Mouse (Mus musculus): ENCODE results near the gene Kcnk4. TPM values are rescaled to one million over a fixed set of nuclear protein-coding genes. Genes with fewer than 3 reads are reported as not detected.

The Kcnk4 gene
- polyA plus RNA-seq, 1 experiment, result 0.12 TPM

DNA sequence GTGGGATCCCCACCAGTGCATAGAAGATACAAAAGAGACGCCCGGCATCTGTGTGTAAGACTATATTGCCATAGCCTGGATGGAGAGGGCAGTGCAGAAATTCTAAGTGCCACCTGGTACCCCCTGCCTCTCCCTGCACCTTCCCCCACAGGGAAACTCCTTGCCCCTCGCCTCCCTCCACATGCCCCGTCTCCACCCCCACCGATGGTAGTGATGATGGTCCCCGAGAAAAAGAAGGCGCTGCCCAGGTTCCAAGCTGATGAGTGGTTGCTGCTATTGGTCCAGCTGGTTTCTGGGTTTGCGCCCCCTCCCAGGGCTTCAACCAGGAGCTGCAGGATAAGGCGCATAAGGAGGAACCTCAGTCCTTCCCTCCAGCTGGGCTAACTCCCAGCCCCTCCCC lies 6.2 kb downstream of the Kcnk4 start:
- TF ChIP-seq POLR2A (IDR thresholded peaks at IDR 0.05; ENCODE audit: insufficient read length, low read depth) (no peak), MAX (IDR thresholded peaks at IDR 0.05; ENCODE audit: low read depth) (no peak), MYOG (IDR thresholded peaks at IDR 0.05; ENCODE audit: control insufficient read depth in 1 of 3, insufficient read depth in 1 of 3, insufficient read length in 2 of 3, low read depth in 2 of 3) (no peak), E2F4 (IDR thresholded peaks at IDR 0.05; ENCODE audit: insufficient read depth) (no peak), MYOD1 (IDR thresholded peaks at IDR 0.05; ENCODE audit: control insufficient read depth in 1 of 3, insufficient read length in 2 of 3, low read depth in 2 of 3) (no peak), TCF12 (IDR thresholded peaks at IDR 0.05; ENCODE audit: insufficient read depth, poor library complexity, severe bottlenecking) (no peak), TCF3 (IDR thresholded peaks at IDR 0.05; ENCODE audit: insufficient read length, low read depth) (no peak), USF1 (IDR thresholded peaks at IDR 0.05; ENCODE audit: low read depth) (no peak), REST (IDR thresholded peaks at IDR 0.05; ENCODE audit: insufficient read depth, insufficient read length) (no peak), POLR2AphosphoS2 (IDR thresholded peaks at IDR 0.05; ENCODE audit: insufficient read length, low read depth) (no peak), CEBPB (IDR thresholded peaks at IDR 0.05; ENCODE audit: insufficient read depth, poor library complexity, severe bottlenecking) (no peak), SRF (IDR thresholded peaks at IDR 0.05; ENCODE audit: control insufficient read depth, insufficient read length, low read depth) (no peak)
- Histone ChIP-seq H3K4me2 (ENCODE audit: low read depth) (no peak overlapping the region), H3K27me3 (ENCODE audit: control insufficient read depth, insufficient read depth, insufficient read length) (no peaks in the 10 kb centered on the region), H3K36me3 (ENCODE audit: control insufficient read depth, insufficient read depth) (no peaks in the 10 kb centered on the region), H3K4me3 (no peak overlapping the region), H3ac (ENCODE audit: control insufficient read depth, insufficient read length) (no peak overlapping the region), H3K79me2 (ENCODE audit: control insufficient read depth, insufficient read depth) (no peaks in the 10 kb centered on the region)

DNA sequence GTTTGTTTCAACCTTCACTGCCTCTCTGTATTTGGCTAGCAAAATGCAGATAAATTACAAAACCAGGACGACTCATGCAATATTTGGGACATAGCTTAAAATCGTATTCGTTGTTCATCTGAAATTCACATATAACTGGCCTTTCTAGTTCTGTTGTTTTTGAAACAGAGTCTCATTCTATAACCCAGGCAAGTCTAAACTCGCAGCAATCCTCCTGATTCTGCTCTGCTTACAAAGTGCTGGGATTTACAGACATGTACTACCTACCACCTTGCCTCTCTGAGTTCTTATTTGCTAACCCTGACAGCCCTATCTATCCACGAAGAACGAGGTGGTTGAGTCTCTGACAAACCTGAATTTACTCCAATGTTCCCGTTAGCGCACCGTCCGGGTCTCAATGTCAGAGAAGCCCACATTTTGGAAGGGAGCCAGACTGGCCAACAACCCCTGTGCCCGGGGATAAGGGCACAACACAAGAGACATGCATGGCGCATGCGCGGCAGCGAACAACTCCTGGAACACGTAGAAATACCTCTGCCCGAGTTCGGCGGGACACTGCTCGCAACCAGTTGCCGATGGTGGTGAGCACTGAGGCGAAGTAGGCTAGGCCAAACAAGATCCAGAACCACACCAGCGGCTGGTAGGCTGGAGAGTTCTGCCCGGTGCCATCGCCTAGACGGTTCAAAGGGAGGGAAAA lies 7.6 kb downstream of the Kcnk4 start:
- Histone ChIP-seq H3K4me3 (no peak overlapping the region), H3K79me2 (ENCODE audit: control insufficient read depth, insufficient read depth) (no peaks in the 10 kb centered on the region), H3ac (ENCODE audit: control insufficient read depth, insufficient read length) (no peak overlapping the region), H3K36me3 (ENCODE audit: control insufficient read depth, insufficient read depth) (no peaks in the 10 kb centered on the region), H3K27me3 (ENCODE audit: control insufficient read depth, insufficient read depth, insufficient read length) (no peaks in the 10 kb centered on the region), H3K4me2 (ENCODE audit: low read depth) (no peak overlapping the region)
- TF ChIP-seq POLR2A (IDR thresholded peaks at IDR 0.05; ENCODE audit: insufficient read length, low read depth), result no peak
- TF ChIP-seq MYOD1 (IDR thresholded peaks at IDR 0.05; ENCODE audit: control insufficient read depth in 1 of 3, insufficient read length in 2 of 3, low read depth in 2 of 3), result no peak
- no peak for TF ChIP-seq TCF3 (IDR thresholded peaks at IDR 0.05; ENCODE audit: insufficient read length, low read depth)

DNA sequence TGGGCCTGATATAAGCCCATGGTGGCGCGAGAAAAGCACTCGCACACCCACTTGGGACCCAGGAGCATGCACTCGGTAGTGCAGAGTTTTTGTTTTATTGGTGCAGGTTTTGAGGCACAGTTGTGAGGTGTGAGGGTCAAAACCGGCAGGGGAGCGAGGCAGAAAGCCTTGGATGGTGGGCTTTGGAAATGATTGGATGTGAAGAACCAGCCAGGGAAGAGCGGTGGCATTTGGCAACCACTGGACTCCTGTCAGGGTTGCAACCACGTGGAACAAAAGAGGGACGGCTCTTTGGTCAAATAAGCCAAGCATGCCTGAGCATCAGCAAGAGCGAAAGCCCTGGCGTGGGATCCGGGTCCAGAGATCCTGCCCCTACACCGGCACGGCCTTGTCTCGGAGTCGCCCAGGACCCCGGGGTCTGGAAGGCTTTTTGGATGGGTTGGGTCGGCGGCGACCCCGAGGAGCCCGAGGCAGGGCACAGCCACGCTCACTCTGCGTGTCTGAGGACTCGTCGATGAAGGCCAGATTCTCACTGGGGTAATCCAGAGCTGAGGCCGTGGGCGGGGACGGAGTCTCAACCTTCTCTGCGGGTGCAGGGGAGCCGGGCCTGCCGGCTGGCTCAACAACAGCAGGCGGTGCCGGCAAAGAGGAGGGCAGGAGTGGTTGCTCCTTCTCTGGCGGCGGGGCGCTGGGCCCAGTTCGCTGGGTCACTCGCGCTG lies 8.5 kb downstream of the Kcnk4 start:
- H3K4me2 ChIP-seq (ENCODE audit: low read depth), result no peak overlapping the region
- peaks cover 1% of the 10 kb centered on the region for H3K79me2 ChIP-seq (ENCODE audit: control insufficient read depth, insufficient read depth)
- H3K36me3 ChIP-seq (ENCODE audit: control insufficient read depth, insufficient read depth), result no peaks in the 10 kb centered on the region
- no peak for TF ChIP-seq POLR2A (IDR thresholded peaks at IDR 0.05; ENCODE audit: insufficient read length, low read depth)
- TF ChIP-seq USF1 (IDR thresholded peaks at IDR 0.05; ENCODE audit: low read depth), result no peak
- TF ChIP-seq CEBPB (IDR thresholded peaks at IDR 0.05; ENCODE audit: insufficient read depth, poor library complexity, severe bottlenecking), result no peak
- no peak overlapping the region for H3K4me3 ChIP-seq
- H3ac ChIP-seq (ENCODE audit: control insufficient read depth, insufficient read length), result no peak overlapping the region
- no peaks in the 10 kb centered on the region for H3K27me3 ChIP-seq (ENCODE audit: control insufficient read depth, insufficient read depth, insufficient read length)

DNA sequence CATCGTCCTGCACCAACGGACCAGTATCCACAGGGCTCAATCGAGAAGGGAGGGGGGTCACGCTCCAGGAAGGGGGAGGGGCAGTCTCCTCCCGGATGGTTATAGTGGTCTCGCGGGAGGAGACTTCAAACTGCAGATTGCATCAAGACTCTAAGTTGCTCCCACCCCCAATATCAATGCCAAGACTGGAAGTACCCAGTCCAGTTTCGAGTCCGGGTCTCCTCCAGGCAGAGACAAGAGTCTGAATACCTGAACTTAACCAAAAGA lies 9.1 kb downstream of the Kcnk4 start, which contains the start of gene Catsperz:
Gene Catsperz (minus strand): TSS at position 74 of the 267 bp plus-strand sequence.
- Histone ChIP-seq H3K4me3 (no peak within 1 kb of the TSS), H3K36me3 (ENCODE audit: control insufficient read depth, insufficient read depth) (no peaks in the 10 kb centered on the region), H3K4me2 (ENCODE audit: low read depth) (peak within 1 kb of the TSS; percentile 63), H3K27me3 (ENCODE audit: control insufficient read depth, insufficient read depth, insufficient read length) (no peaks in the 10 kb centered on the region), H3ac (ENCODE audit: control insufficient read depth, insufficient read length) (no peak within 1 kb of the TSS), H3K79me2 (ENCODE audit: control insufficient read depth, insufficient read depth) (peaks cover 6% of the 10 kb centered on the region)
- TF ChIP-seq MYOD1 (IDR thresholded peaks at IDR 0.05; ENCODE audit: control insufficient read depth in 1 of 3, insufficient read length in 2 of 3, low read depth in 2 of 3), result no peak
- no peak for TF ChIP-seq MAX (IDR thresholded peaks at IDR 0.05; ENCODE audit: low read depth)
- no peak for TF ChIP-seq POLR2AphosphoS2 (IDR thresholded peaks at IDR 0.05; ENCODE audit: insufficient read length, low read depth)
- no peak for TF ChIP-seq SRF (IDR thresholded peaks at IDR 0.05; ENCODE audit: control insufficient read depth, insufficient read length, low read depth)
- TF ChIP-seq TCF12 (IDR thresholded peaks at IDR 0.05; ENCODE audit: insufficient read depth, poor library complexity, severe bottlenecking), result no peak
- no peak for TF ChIP-seq E2F4 (IDR thresholded peaks at IDR 0.05; ENCODE audit: insufficient read depth)
- no peak for TF ChIP-seq TCF3 (IDR thresholded peaks at IDR 0.05; ENCODE audit: insufficient read length, low read depth)
- no peak for TF ChIP-seq POLR2A (IDR thresholded peaks at IDR 0.05; ENCODE audit: insufficient read length, low read depth)
- no peak for TF ChIP-seq USF1 (IDR thresholded peaks at IDR 0.05; ENCODE audit: low read depth)
- TF ChIP-seq CEBPB (IDR thresholded peaks at IDR 0.05; ENCODE audit: insufficient read depth, poor library complexity, severe bottlenecking), result no peak
- no peak for TF ChIP-seq REST (IDR thresholded peaks at IDR 0.05; ENCODE audit: insufficient read depth, insufficient read length)

Measured in myocyte (in vitro differentiated cells).